Mouse (Mus musculus) kidney, adult 2 months (tissue): ENCODE data around the gene Chtop. TPM values are rescaled to one million over a fixed set of nuclear protein-coding genes. Genes with fewer than 3 reads are reported as not detected.

Experiments
- DNase-seq: peaks from one replicate; pipeline ENCODE4 v3.0.0; 2021
- H3K27ac ChIP-seq: fragments of 200-500 bp; 2 replicates; pipeline ENCODE4 v1.5.1; 2012; ENCODE audit warnings: low read depth, low read length, control low read depth, inconsistent platforms; ENCODE audit not compliant: insufficient read depth
- H3K27me3 ChIP-seq: fragments of 200-500 bp; replicated peaks from 2 replicates; pipeline ENCODE4 v1.6.1; 2012; ENCODE audit warnings: mild to moderate bottlenecking, moderate library complexity, low read length, inconsistent platforms; ENCODE audit not compliant: control insufficient read depth, insufficient read depth
- H3K36me3 ChIP-seq: fragments of 200-500 bp; 2 replicates; pipeline ENCODE4 v1.6.1; 2012; ENCODE audit warnings: mild to moderate bottlenecking, moderate library complexity, low read length, inconsistent platforms; ENCODE audit not compliant: control insufficient read depth, insufficient read depth
- H3K4me1 ChIP-seq: fragments of 200-500 bp; 2 replicates; pipeline ENCODE4 v1.6.1; 2011; ENCODE audit warnings: low read length; ENCODE audit not compliant: control insufficient read depth, insufficient read depth
- H3K4me3 ChIP-seq: fragments of 200-500 bp; 2 replicates; pipeline ENCODE4 v1.5.1; 2011; ENCODE audit warnings: mild to moderate bottlenecking, low read depth, low read length, control low read depth; ENCODE audit not compliant: insufficient read depth
- CTCF ChIP-seq: fragments of 200-500 bp; conservative IDR thresholded peaks from 2 replicates; pipeline ENCODE4 v1.5.1; 2011; ENCODE audit warnings: low read depth, mild to moderate bottlenecking, control low read depth, low read length, moderate library complexity, mixed read lengths; ENCODE audit not compliant: insufficient read depth, insufficient read length
- POLR2A ChIP-seq: fragments of 200-500 bp; IDR thresholded peaks from one replicate; pipeline ENCODE4 v1.6.1; 2011; ENCODE audit warnings: low read depth, low read length, control low read depth
- WGBS: fragments of 180-500 bp; shearing (Covaris S2); methylation state at CpG from one replicate; pipeline ENCODE4 v1.1.7; 2018; 5-methylcytosine and 5-hydroxymethylcytosine counted together
- polyA plus RNA-seq: library from polyadenylated mRNA; depleted of rRNA; stranded (reverse); fragments of >200 nt; gene quantifications from 2 replicates; pipeline ENCODE4 v1.2.3, GENCODE M21; 2012

The Chtop gene
- polyA plus RNA-seq, 1 experiment, result 36.6 TPM

- no peak overlapping the region for H3K27ac ChIP-seq
- TF ChIP-seq POLR2A (no peak), CTCF (no peak)
- WGBS, result 74% methylated on average over 4 of the region's 4 CpGs
- no peaks in the 10 kb centered on the region for H3K27me3 ChIP-seq
- DNase-seq, result no peak
- H3K4me1 ChIP-seq, result no peaks in the 10 kb centered on the region
- H3K4me3 ChIP-seq, result no peak overlapping the region
- H3K36me3 ChIP-seq, result no peaks in the 10 kb centered on the region; the same call in 1 of the 2 replicates
Measured at GRCm38 (mm10) chr3:90517711-90518110, 8.4 kb upstream of the Chtop start.

- Histone ChIP-seq H3K36me3 (no peaks in the 10 kb centered on the region), H3K4me3 (no peak overlapping the region), H3K27ac (no peak overlapping the region), H3K4me1 (no peaks in the 10 kb centered on the region), H3K27me3 (no peaks in the 10 kb centered on the region)
- DNase-seq, result no peak
- TF ChIP-seq POLR2A (no peak), CTCF (no peak)
- 96% methylated on average over 4 of the region's 4 CpGs for WGBS
Measured at GRCm38 (mm10) chr3:90515789-90516188, 6.5 kb upstream of the Chtop start.

GRCm38 (mm10) chr3:90515242-90515641 lies 5.9 kb upstream of the Chtop start:
- H3K36me3 ChIP-seq, result no peaks in the 10 kb centered on the region
- peak; percentile 74 for DNase-seq
- TF ChIP-seq POLR2A, result no peak
- TF ChIP-seq CTCF, result no peak
- H3K27me3 ChIP-seq, result no peaks in the 10 kb centered on the region
- H3K27ac ChIP-seq, result peak overlapping the region; percentile 72
- H3K4me3 ChIP-seq, result peak overlapping the region; percentile 60
- no peaks in the 10 kb centered on the region for H3K4me1 ChIP-seq
- 11% methylated on average over 1 of the region's 1 CpGs for WGBS

- Histone ChIP-seq H3K4me3 (peak overlapping the region; percentile 60), H3K36me3 (no peaks in the 10 kb centered on the region), H3K27me3 (no peaks in the 10 kb centered on the region), H3K4me1 (no peaks in the 10 kb centered on the region), H3K27ac (peak overlapping the region; percentile 88)
- DNase-seq, result peak; percentile 85
- WGBS, result under 1% methylated on average over 10 of the region's 10 CpGs
- TF ChIP-seq POLR2A (peak; percentile 63), CTCF (no peak)
Measured at GRCm38 (mm10) chr3:90514691-90515090, 5.4 kb upstream of the Chtop start.

GRCm38 (mm10) chr3:90513796-90514590 lies 4.7 kb upstream of the Chtop start, which contains the start of the genes S100a1 and S100a13:
Gene S100a1, minus strand, starts transcription at chr3:90514392.
Gene S100a13, plus strand, starts transcription at chr3:90514435.
- TF ChIP-seq CTCF (peak; percentile 56), POLR2A (peak; percentile 82)
- Histone ChIP-seq H3K27me3 (no peaks in the 10 kb centered on the region), H3K4me3 (peak within 1 kb of the TSS; percentile 60), H3K4me1 (no peaks in the 10 kb centered on the region), H3K36me3 (no peaks in the 10 kb centered on the region), H3K27ac (peak within 1 kb of the TSS; percentile 88)
- WGBS, result 2% methylated on average over 25 of the region's 25 CpGs
- peak; percentile 94 for DNase-seq

- WGBS, result 54% methylated on average over 9 of the region's 9 CpGs
- TF ChIP-seq CTCF (no peak), POLR2A (no peak)
- DNase-seq, result peak; percentile 30
- H3K4me1 ChIP-seq, result peaks cover 1% of the 10 kb centered on the region; the same call in 1 of the 2 replicates
- peak overlapping the region; percentile 88 for H3K27ac ChIP-seq
- H3K36me3 ChIP-seq, result no peaks in the 10 kb centered on the region
- H3K27me3 ChIP-seq, result no peaks in the 10 kb centered on the region
- H3K4me3 ChIP-seq, result peak overlapping the region; percentile 60
Measured at GRCm38 (mm10) chr3:90512948-90513642, 3.8 kb upstream of the Chtop start.

- 87% methylated on average over 5 of the region's 5 CpGs for WGBS
Measured at GRCm38 (mm10) chr3:90512276-90512675, 3.0 kb upstream of the Chtop start.

More at GRCm38 (mm10) chr3:90512276-90512675, 3.0 kb upstream of the Chtop start:
- Histone ChIP-seq H3K4me3 (no peak overlapping the region), H3K27ac (no peak overlapping the region), H3K27me3 (no peaks in the 10 kb centered on the region), H3K36me3 (no peaks in the 10 kb centered on the region), H3K4me1 (peaks cover 8% of the 10 kb centered on the region; the same call in 1 of the 2 replicates)
- no peak for DNase-seq
- TF ChIP-seq POLR2A (no peak), CTCF (no peak)
